22 mouse cellular contexts compared by ENCODE assay signal in the genomic region with DNA sequence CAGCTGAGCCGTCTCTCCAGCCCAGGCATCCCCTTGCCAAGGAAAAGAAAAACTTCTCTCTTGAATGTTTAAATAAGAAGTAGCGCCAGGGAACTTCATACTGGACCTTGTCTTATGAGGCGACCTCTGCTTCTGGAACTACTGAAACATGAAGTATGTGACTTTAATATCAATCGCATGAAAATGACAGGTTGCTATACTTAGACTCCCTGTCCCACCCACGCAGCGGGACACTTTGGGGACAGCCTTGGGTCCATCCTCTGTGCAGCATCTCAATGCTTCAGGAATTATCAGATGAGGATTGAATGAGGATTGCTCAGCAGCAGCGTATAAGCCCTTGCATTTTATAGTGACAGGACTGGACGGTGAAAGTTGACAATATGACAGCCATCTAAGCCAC.
DNase-seq lines count a peak whose midpoint lies in the region; ATAC-seq and TF ChIP-seq lines count a peak whose summit lies in the region.
"Had no signal": no experiment of that assay in that cellular context is flagged by ENCODE, and none has a peak within 500 bp of the region (broad histone marks: within the 10 kb centered on the region; RNA-seq: fewer than 3 reads in every experiment).

No protein-coding gene starts in this region.

- TF ChIP-seq CTCF in left cerebral cortex, adult 2 months (IDR thresholded peaks at IDR 0.05), result no peak

- intact Hi-C loops in left cerebral cortex, adult 2 months (cut with DNase I), result no loop called here

- H3K4me3 ChIP-seq in heart, embryonic 15.5 days, result no peak overlapping the region
- H3K4me3 ChIP-seq in heart, embryonic 12.5 days, result no peak overlapping the region
- H3K4me3 ChIP-seq in kidney, embryonic 14.5 days (ENCODE audit: low read length), result no peak overlapping the region
- H3K4me3 ChIP-seq in intestine, embryonic 15.5 days (replicated peaks), result no peak overlapping the region
- no peak overlapping the region for H3K4me3 ChIP-seq in stomach, embryonic 15.5 days (replicated peaks)
- no peak overlapping the region for H3K4me3 ChIP-seq in left cerebral cortex, adult 2 months
- H3K4me3 ChIP-seq: erythroblast, embryonic 14.5 days; forebrain, embryonic 12.5 days; limb, embryonic 12.5 days had no signal

- peaks cover 39% of the 10 kb centered on the region for H3K4me1 ChIP-seq in heart, embryonic 15.5 days (replicated peaks)
- peaks cover 64% of the 10 kb centered on the region for H3K4me1 ChIP-seq in heart, embryonic 12.5 days (replicated peaks)
- H3K4me1 ChIP-seq in kidney, embryonic 14.5 days (ENCODE audit: control insufficient read depth, insufficient read depth, low read length), result peaks cover 10% of the 10 kb centered on the region; the same call in 1 of the 2 replicates
- H3K4me1 ChIP-seq in intestine, embryonic 15.5 days (replicated peaks), result peaks cover 32% of the 10 kb centered on the region
- H3K4me1 ChIP-seq in stomach, embryonic 15.5 days, result peaks cover 43% of the 10 kb centered on the region

- DNase-seq in kidney, postnatal 10 days, result peak; percentile 25
- no peak for DNase-seq in left cerebral cortex, adult 2 months (ENCODE audit: extremely low spot score in 1 of 2, low spot score in 2 of 2)
- DNase-seq: adrenal gland, adult 8-10 months; cerebellum, adult 2 months; cerebellum, postnatal 14 days; gastrocnemius, postnatal 10 days; kidney, adult 18-20 months; midbrain, embryonic 14.5 days; thymus, adult 2 months; thymus, postnatal 4 days had no signal

- H3K9me3 ChIP-seq in heart, embryonic 15.5 days (replicated peaks), result no peaks in the 10 kb centered on the region
- no peaks in the 10 kb centered on the region for H3K9me3 ChIP-seq in heart, embryonic 12.5 days (replicated peaks)
- H3K9me3 ChIP-seq in kidney, embryonic 14.5 days (ENCODE audit: control insufficient read depth, low read length), result no peaks in the 10 kb centered on the region
- H3K9me3 ChIP-seq in intestine, embryonic 15.5 days, result no peaks in the 10 kb centered on the region
- H3K9me3 ChIP-seq in stomach, embryonic 15.5 days, result no peaks in the 10 kb centered on the region
- H3K9me3 ChIP-seq: forebrain, embryonic 12.5 days; limb, embryonic 12.5 days had no signal

- no peaks in the 10 kb centered on the region for H3K27me3 ChIP-seq in heart, embryonic 15.5 days
- no peaks in the 10 kb centered on the region for H3K27me3 ChIP-seq in heart, embryonic 12.5 days (replicated peaks)
- no peaks in the 10 kb centered on the region for H3K27me3 ChIP-seq in kidney, embryonic 14.5 days (ENCODE audit: control insufficient read depth, insufficient read depth, low read length)
- no peaks in the 10 kb centered on the region for H3K27me3 ChIP-seq in intestine, embryonic 15.5 days (replicated peaks)
- no peaks in the 10 kb centered on the region for H3K27me3 ChIP-seq in stomach, embryonic 15.5 days (replicated peaks)
- H3K27me3 ChIP-seq: forebrain, embryonic 12.5 days; limb, embryonic 12.5 days had no signal

- WGBS in heart, embryonic 15.5 days, result 55% methylated on average over 8 of the region's 8 CpGs
- 73% methylated on average over 8 of the region's 8 CpGs for WGBS in heart, embryonic 12.5 days
- WGBS in kidney, embryonic 14.5 days, result 60% methylated on average over 8 of the region's 8 CpGs
- 43% methylated on average over 8 of the region's 8 CpGs for WGBS in intestine, embryonic 15.5 days
- WGBS in stomach, embryonic 15.5 days, result 41% methylated on average over 8 of the region's 8 CpGs

- peak overlapping the region; percentile 27; the same call in 1 of the 2 replicates for H3K27ac ChIP-seq in heart, embryonic 15.5 days
- H3K27ac ChIP-seq in heart, embryonic 12.5 days (ENCODE audit: poor library complexity, severe bottlenecking), result no peak overlapping the region
- H3K27ac ChIP-seq in kidney, embryonic 14.5 days (ENCODE audit: low read depth, low read length), result no peak overlapping the region
- H3K27ac ChIP-seq in intestine, embryonic 15.5 days, result 0 out of 2 replicates have a peak overlapping the region, but pooled peaks have one; percentile 17
- peak overlapping the region; percentile 59 for H3K27ac ChIP-seq in stomach, embryonic 15.5 days
- no peak overlapping the region for H3K27ac ChIP-seq in left cerebral cortex, adult 2 months
- H3K27ac ChIP-seq: hindbrain, postnatal 0 days; macrophage had no signal

- ATAC-seq in heart, embryonic 15.5 days (replicated peaks; ENCODE audit: insufficient number of reproducible peaks, insufficient read depth, low FRiP score, low read depth), result no peak
- no peak for ATAC-seq in heart, embryonic 12.5 days (ENCODE audit: insufficient number of reproducible peaks, low FRiP score)
- ATAC-seq in kidney, embryonic 14.5 days (ENCODE audit: low FRiP score, low TSS enrichment), result no peak
- no peak for ATAC-seq in intestine, embryonic 15.5 days
- no peak for ATAC-seq in stomach, embryonic 15.5 days (ENCODE audit: insufficient read depth, low FRiP score, low read depth)
- ATAC-seq: hindbrain, postnatal 0 days had no signal

- H3K4me2 ChIP-seq in heart, embryonic 15.5 days, result no peak overlapping the region
- no peak overlapping the region for H3K4me2 ChIP-seq in heart, embryonic 12.5 days
- no peak overlapping the region for H3K4me2 ChIP-seq in kidney, embryonic 14.5 days (replicated peaks; ENCODE audit: low read depth, low read length)
- no peak overlapping the region for H3K4me2 ChIP-seq in intestine, embryonic 15.5 days (replicated peaks)
- no peak overlapping the region for H3K4me2 ChIP-seq in stomach, embryonic 15.5 days
- H3K4me2 ChIP-seq: forebrain, embryonic 12.5 days; liver, embryonic 11.5 days had no signal

- H3K9ac ChIP-seq in heart, embryonic 15.5 days, result no peak overlapping the region
- H3K9ac ChIP-seq in heart, embryonic 12.5 days, result no peak overlapping the region
- H3K9ac ChIP-seq in kidney, embryonic 14.5 days (ENCODE audit: low read depth, low read length), result no peak overlapping the region
- no peak overlapping the region for H3K9ac ChIP-seq in intestine, embryonic 15.5 days
- H3K9ac ChIP-seq in stomach, embryonic 15.5 days, result no peak overlapping the region
- H3K9ac ChIP-seq: forebrain, embryonic 12.5 days; limb, embryonic 12.5 days had no signal

- no peaks in the 10 kb centered on the region for H3K36me3 ChIP-seq in heart, embryonic 15.5 days
- H3K36me3 ChIP-seq in heart, embryonic 12.5 days, result no peaks in the 10 kb centered on the region
- no peaks in the 10 kb centered on the region for H3K36me3 ChIP-seq in kidney, embryonic 14.5 days (ENCODE audit: control insufficient read depth, insufficient read depth, low read length)
- H3K36me3 ChIP-seq in intestine, embryonic 15.5 days, result no peaks in the 10 kb centered on the region
- no peaks in the 10 kb centered on the region for H3K36me3 ChIP-seq in stomach, embryonic 15.5 days
- H3K36me3 ChIP-seq: forebrain, embryonic 12.5 days; G1E; limb, embryonic 12.5 days had no signal

Comparison
In these comparisons a context has a peak if more than half of its experiments do, and no peak if none do; other contexts are left out.
1. H3K27ac ChIP-seq: peak in heart, embryonic 15.5 days (single experiment), intestine, embryonic 15.5 days (single experiment) and stomach, embryonic 15.5 days (single experiment); none in heart, embryonic 12.5 days (single experiment), kidney, embryonic 14.5 days (single experiment) and left cerebral cortex, adult 2 months (single experiment).